Mouse (Mus musculus) embryonic stem cell, embryonic (primary cell): Measurements from ENCODE around the gene Fcgr1.

Experiments
- CTCF ChIA-PET, 4 experiments: fragments of 300-600 bp in 2 of 4; fragments of 350-600 bp in 2 of 4; sonication (Branson Sonifier 250); formaldehyde crosslinking; loops; one replicate each; lab custom pipeline; 2022; ENCODE audit warnings: inconsistent platforms in 2 of 4; lab: Charles Lee
- POLR2A ChIA-PET, 4 experiments: fragments of 300-600 bp in 2 of 4; fragments of 350-600 bp in 2 of 4; sonication (Branson Sonifier 250); formaldehyde crosslinking; loops; one replicate each; lab custom pipeline; 2022; ENCODE audit warnings: antibody characterized with exemption in 4 of 4, inconsistent platforms in 1 of 4; lab: Charles Lee

The Fcgr1 gene

DNA sequence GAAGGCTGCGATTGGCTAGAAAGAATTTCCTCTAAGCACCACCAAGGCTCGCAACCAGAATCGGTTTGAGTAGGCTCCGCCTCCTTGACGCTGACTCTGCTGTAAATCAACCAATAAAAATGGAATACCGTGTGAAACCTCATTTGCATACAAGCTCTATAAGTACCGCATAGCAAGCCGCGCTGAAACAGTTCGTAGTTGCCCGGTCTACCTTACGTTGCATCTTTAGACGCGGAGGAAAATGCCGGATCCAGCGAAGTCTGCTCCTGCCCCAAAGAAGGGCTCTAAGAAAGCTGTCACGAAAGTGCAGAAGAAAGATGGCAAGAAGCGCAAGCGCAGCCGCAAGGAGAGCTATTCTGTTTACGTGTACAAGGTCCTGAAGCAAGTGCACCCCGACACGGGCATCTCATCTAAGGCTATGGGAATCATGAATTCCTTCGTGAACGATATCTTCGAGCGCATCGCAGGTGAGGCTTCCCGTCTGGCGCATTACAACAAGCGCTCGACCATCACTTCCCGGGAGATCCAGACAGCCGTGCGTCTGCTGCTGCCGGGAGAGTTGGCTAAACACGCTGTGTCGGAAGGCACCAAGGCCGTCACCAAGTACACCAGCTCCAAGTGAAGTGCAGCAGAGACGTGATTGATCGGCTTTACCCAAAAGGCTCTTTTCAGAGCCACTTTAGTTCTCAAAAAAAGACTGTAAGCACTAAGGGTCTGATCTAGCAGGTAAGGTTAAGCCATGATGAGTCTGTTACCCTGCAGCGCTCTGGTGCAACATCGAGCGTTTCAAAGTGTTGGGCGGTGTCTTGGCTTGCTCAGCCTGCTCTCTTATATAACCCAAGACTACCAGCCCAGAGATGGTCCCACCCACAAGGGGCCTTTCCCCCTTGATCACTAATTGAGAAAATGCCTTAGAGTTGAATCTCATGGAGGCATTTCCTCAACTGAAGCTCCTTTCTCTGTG is 24.0 kb downstream of the Fcgr1 start, which contains the start of gene Hist2h2bb:
Gene Hist2h2bb, plus strand, starts transcription at position 242 of the 964 bp plus-strand sequence.
- ChIA-PET CTCF (interaction anchor here (0.5 to 3.3 kb wide), 10 partner anchors 8 to 310 kb away, joined by 3 to 55 read pairs (median 6); partner anchors contain the start of genes Bola1 (in 1 of the 4) and Hist2h2ab (in 1 of the 4)), POLR2A (interaction anchor here (0.5 to 5.5 kb wide), 209 partner anchors 8 to 1254 kb away, joined by 3 to 196 read pairs (median 4); partner anchors contain the start of genes Bola1 (in 4 of the 4), Hist2h2ab (in 4 of the 4), Hist2h2ac (in 4 of the 4) and Hist2h2be (in 4 of the 4))

DNA sequence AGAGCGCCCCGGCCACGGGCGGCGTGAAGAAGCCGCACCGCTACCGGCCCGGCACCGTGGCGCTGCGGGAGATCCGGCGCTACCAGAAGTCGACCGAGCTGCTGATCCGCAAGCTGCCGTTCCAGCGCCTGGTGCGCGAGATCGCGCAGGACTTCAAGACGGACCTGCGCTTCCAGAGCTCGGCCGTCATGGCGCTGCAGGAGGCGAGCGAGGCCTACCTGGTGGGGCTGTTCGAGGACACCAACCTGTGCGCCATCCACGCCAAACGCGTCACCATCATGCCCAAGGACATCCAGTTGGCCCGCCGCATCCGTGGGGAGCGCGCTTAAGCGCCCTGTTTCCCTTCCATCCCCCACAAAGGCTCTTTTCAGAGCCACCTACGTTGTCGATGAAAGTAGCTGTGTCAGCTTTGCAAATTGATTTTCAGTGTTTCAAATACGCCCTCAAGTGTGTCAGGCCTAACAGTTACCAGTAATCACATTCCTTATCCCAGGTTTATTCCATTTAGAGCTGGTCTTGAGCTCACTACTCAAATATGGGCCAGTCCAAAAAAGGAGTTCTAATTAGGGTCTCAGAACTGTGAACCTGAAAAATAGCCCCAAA is 24.9 kb downstream of the Fcgr1 start:
- POLR2A ChIA-PET: interaction anchor here (0.6 to 5.5 kb wide), 191 partner anchors 9 to 1253 kb away, joined by 3 to 196 read pairs (median 5); partner anchors contain the start of genes Bola1 (in 4 of the 4), Hist2h2ab (in 4 of the 4), Hist2h2ac (in 4 of the 4) and Hist2h2be (in 4 of the 4)
- CTCF ChIA-PET: interaction anchor here (0.5 to 3.3 kb wide), 9 partner anchors 9 to 203 kb away, joined by 3 to 55 read pairs (median 6); partner anchors contain the start of genes Bola1 (in 1 of the 4) and Hist2h2ab (in 1 of the 4)

DNA sequence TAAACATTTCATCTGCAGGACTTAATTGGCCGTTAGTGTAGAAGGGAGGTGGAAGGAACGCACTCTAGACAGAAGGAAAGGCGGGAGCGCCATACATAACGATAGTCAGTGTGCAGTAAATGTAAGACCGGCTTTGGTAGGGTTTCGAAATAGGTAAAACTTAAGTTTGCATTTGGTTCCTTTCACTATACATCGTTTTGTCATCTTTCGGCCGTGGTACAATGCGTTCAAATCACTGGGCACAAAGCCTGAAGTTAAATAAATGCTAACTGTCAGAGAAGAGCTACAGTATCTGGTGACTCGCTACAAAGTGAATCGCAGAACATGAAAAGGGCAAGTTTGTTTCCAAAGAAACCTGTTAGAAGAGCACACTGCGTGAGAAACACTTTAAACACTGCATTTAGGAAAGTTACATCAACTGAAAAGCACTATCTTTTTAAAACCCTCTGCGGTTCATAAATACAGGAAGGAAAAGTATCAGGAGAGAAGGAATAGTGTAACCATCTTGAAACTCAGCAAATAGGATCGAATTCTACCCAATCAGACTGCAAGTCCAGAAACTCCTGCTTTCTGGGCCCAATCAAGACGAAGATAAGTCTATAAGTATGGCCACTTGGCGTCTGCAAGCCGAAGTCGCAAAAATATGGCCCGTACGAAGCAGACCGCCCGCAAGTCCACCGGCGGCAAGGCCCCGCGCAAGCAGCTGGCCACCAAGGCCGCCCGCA is 25.6 kb downstream of the Fcgr1 start, which contains the start of gene Hist2h3b:
Gene Hist2h3b, plus strand, starts transcription at position 604 of the 725 bp plus-strand sequence.
- ChIA-PET POLR2A (interaction anchor here (0.5 to 5.5 kb wide), 76 partner anchors 9 to 333 kb away, joined by 3 to 196 read pairs (median 8); partner anchors contain the start of genes Bola1 (in 4 of the 4), Hist2h2ab (in 4 of the 4), Hist2h2aa1 (in 3 of the 4) and Hist2h2ac (in 3 of the 4)), CTCF (interaction anchor here in 3 of 4 experiments (1.0 to 3.3 kb wide), 4 partner anchors 10 to 202 kb away, joined by 3 to 55 read pairs (median 12); no protein-coding TSS in a partner anchor)

DNA sequence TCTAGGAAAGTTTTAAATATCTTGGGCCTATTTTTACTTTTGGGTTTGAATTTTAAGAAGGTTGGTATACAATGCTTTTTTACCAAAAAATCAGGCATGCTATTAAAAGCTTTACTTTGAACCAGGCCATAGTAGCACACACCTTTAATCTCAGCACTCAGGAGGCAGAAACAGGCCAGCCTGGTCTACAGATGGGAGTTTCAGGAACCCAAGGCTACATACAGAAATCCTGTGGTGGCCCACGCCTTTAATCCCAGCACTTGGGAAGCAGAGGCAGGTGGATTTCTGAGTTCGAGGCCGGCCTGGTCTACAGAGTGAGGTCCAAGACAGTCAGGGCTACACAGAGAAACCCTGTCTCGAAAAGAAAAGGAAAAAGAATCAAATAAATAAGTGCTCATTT is 26.2 kb downstream of the Fcgr1 start:
- POLR2A ChIA-PET: interaction anchor here (0.5 to 5.5 kb wide), 27 partner anchors 9 to 309 kb away, joined by 3 to 196 read pairs (median 22); partner anchors contain the start of genes Bola1 (in 4 of the 4), Hist2h2ab (in 4 of the 4), Hist2h2ac (in 3 of the 4) and Hist2h2be (in 3 of the 4)
- CTCF ChIA-PET: interaction anchor here in 3 of 4 experiments (1.0 to 3.3 kb wide), 4 partner anchors 10 to 201 kb away, joined by 3 to 55 read pairs (median 12); no protein-coding TSS in a partner anchor

DNA sequence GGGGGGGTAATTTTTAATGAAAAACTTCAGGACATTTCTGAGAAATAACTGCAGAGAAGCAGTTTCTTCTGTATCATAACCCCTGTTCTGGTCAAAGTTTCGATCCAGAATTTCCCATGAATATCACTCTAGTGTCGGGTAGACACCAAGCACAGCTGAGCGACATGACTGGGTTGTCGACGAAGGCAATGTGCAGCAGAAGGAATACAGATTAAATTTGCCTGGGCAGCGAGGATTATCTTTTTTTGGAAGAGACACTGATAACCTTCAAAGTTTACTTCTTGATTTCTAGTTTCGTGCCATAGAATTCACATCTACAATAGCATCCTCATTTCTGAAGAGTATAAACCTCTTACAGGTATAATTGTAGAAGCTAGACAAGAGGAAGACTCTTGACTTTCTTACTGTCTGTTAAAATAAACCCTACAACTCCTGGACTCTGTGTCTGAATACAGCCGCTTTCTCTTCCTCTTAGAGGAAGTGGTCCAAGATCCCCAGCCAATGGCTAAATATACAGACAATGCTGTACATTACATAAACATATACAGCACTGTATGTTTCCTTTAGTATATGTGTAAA is 27.5 kb downstream of the Fcgr1 start:
- ChIA-PET POLR2A (interaction anchor here in 3 of 4 experiments (0.5 to 5.5 kb wide), 13 partner anchors 12 to 1481 kb away, joined by 3 to 151 read pairs (median 5); partner anchors contain the start of genes Hist2h2ac (in 1 of the 3) and Hist2h2be (in 1 of the 3)), CTCF (no interaction called here)

DNA sequence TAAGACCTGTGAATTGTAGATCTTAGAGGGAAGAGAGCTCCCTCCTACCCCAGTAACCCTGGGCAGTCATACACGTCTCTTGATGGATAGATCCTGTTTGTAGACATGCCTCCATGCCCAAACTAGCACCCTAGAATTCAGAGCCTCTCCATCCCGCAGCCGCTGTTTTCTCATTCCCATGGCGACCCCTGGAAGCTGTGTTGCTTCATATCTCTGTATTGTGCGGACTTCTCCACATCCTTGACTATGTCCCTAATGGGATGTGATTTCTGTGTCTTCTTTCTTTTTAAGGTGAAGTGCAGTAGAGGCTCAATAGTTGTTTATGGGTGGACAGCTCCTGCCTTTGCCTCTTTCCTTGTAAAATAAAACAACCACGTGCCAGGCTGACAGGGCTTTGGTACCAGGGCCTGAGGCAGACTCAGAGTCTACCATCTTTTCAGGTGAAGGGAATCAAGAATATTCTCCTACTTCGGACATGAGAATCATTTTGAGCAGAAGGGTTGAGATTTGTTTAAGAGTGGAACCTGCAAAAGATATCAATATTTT is 29.3 kb downstream of the Fcgr1 start:
- ChIA-PET CTCF (interaction anchor here in 3 of 4 experiments (0.6 to 1.0 kb wide), 4 partner anchors 13 to 1673 kb away, joined by 3 read pairs; no protein-coding TSS in a partner anchor), POLR2A (interaction anchor here (0.9 to 3.9 kb wide), 26 partner anchors 10 to 276 kb away, joined by 3 to 137 read pairs (median 30); partner anchors contain the start of genes Bola1 (in 4 of the 4), Hist2h2ab (in 4 of the 4), Hist2h2aa1 (in 3 of the 4) and Hist2h2ac (in 3 of the 4))

DNA sequence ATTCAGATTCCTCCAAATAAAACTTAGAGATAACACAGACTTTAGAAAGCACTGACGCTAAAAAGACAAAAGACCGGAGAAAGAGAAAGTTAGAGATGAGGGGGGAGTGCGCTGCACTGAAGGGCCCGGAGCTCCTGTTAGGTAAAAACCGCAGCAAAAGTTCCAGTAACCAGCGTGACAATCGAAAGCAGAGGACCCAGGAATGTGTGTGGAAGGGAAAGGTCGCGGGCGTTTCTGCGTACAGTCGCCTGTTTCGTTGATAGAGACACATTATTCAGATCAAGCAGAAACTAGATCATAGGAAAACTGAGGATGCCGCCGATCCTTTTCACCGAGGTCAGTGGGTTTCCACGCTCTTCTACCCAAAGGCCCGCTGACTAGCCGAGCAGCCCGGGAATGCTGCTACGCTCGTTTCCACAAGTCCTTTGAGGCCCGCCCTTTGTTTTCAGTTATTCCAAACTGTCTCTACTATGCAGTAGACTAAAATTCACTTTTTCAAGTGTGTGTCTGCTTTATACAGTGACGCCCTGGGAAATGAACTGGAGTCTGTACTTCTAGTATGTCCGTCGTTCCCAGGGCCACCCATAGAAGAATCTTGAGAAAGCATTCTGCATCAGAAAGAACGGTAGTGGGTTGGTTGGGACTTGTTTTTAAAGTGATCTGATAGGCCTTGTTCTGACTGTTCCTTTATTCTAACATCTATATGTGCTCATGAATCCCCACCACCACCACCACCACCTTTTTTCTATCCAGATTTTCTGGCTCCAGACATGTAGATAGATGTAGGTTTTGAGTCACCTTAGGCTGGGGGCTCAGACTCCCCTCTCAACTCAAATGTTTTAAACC is 30.0 kb downstream of the Fcgr1 start:
- ChIA-PET CTCF (interaction anchor here (0.6 to 2.9 kb wide), 15 partner anchors 14 to 1672 kb away, joined by 3 to 28 read pairs (median 3); partner anchors contain the start of genes Bola1 (in 2 of the 4) and Hist2h2ab (in 2 of the 4)), POLR2A (interaction anchor here (0.6 to 3.9 kb wide), 96 partner anchors 9 to 612 kb away, joined by 3 to 137 read pairs (median 4); partner anchors contain the start of genes Bola1 (in 4 of the 4), Hist2h2aa2 (in 4 of the 4), Hist2h2ab (in 4 of the 4) and Hist2h2ac (in 4 of the 4))

DNA sequence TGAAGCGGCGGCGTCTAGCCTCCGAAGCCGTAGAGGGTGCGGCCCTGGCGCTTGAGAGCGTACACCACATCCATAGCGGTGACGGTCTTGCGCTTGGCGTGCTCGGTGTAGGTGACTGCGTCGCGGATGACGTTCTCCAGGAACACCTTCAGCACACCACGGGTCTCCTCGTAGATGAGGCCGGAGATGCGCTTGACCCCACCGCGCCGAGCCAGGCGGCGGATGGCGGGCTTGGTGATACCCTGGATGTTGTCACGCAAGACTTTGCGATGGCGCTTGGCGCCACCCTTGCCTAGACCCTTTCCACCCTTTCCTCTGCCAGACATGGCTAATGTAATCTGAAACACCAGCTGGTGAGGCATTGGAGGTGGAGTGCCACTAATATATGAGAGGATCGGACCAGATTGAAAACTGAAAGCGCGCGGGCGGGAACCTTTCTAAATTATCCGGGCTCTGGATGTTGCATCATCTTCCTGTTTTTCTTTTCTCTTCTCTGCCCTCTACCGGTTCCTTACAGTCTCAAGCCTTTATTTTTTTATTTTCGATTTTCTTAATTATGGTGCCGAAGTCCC is 30.7 kb downstream of the Fcgr1 start, which contains the start of gene Hist2h4:
Gene Hist2h4, minus strand, starts transcription at position 333 of the 572 bp plus-strand sequence.
- ChIA-PET CTCF (interaction anchor here (0.6 to 2.9 kb wide), 14 partner anchors 15 to 240 kb away, joined by 3 to 28 read pairs (median 4); partner anchors contain the start of genes Bola1 (in 2 of the 4) and Hist2h2ab (in 2 of the 4)), POLR2A (interaction anchor here (0.6 to 3.9 kb wide), 112 partner anchors 9 to 1177 kb away, joined by 3 to 137 read pairs (median 4); partner anchors contain the start of genes Bola1 (in 4 of the 4), Hist2h2aa2 (in 4 of the 4), Hist2h2ab (in 4 of the 4) and Hist2h2ac (in 4 of the 4))

DNA sequence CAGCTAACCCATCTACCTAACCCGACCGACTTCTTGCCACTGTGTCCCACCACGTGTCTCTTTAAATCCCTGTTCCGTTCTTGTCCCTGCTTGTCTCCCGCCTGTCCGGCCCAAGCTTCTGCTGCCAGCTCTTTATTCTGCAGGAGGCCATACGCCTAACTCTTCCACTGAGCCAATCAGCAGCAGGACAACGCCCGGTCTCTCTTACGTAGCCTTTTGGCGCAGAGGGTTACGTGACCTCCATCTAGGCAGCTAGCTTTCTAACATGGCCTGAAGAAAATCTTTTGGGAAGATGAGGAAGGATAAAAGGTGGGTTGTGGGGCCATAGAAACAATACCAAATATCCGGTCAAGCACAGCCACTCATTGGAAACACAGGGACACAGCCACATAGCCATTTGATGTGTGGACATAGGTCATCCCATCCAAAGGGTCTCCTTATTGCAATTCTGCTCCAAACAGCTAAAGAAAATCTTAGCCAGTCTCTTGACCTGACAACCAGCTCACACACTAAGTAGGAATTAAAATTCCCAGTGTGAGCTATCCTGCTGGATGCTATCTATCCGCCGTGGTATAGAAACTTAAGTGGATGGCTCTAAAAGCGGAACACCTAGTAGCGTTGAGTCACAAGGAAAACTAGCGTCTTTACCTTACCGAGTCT is 31.4 kb downstream of the Fcgr1 start:
- POLR2A ChIA-PET: interaction anchor here (0.5 to 3.9 kb wide), 153 partner anchors 8 to 1176 kb away, joined by 3 to 137 read pairs (median 4); partner anchors contain the start of genes Bola1 (in 4 of the 4), Hist2h2aa2 (in 4 of the 4), Hist2h2ab (in 4 of the 4) and Hist2h2ac (in 4 of the 4)
- CTCF ChIA-PET: interaction anchor here (0.5 to 2.9 kb wide), 20 partner anchors 13 to 297 kb away, joined by 3 to 28 read pairs (median 4); partner anchors contain the start of genes Bola1 (in 1 of the 4) and Hist2h2ab (in 1 of the 4)

DNA sequence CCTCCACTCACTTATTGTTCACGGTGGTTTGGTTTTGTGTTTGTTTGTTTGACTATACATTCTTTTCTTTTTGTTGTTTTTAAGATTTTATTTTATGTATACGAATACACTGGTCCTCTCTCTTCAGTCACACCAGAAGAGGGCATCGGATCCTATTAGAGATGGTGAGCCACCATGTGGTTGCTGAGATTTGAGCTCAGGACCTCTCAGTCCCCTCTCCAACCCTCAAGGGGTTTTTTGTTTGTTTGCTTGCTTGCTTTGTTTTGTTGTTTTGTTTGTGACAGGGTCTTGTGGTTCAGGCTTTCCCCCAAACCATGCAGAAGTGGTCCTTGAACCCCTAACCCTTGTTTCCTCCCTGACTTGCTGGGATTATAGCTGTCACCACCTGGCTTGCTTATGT is 32.1 kb downstream of the Fcgr1 start:
- ChIA-PET POLR2A (interaction anchor here (0.5 to 3.9 kb wide), 116 partner anchors 7 to 1045 kb away, joined by 3 to 137 read pairs (median 5); partner anchors contain the start of genes Bola1 (in 4 of the 4), Hist2h2aa2 (in 4 of the 4), Hist2h2ab (in 4 of the 4) and Hist2h2ac (in 4 of the 4)), CTCF (interaction anchor here (0.5 to 2.9 kb wide), 12 partner anchors 13 to 296 kb away, joined by 3 to 28 read pairs (median 5); no protein-coding TSS in a partner anchor)

DNA sequence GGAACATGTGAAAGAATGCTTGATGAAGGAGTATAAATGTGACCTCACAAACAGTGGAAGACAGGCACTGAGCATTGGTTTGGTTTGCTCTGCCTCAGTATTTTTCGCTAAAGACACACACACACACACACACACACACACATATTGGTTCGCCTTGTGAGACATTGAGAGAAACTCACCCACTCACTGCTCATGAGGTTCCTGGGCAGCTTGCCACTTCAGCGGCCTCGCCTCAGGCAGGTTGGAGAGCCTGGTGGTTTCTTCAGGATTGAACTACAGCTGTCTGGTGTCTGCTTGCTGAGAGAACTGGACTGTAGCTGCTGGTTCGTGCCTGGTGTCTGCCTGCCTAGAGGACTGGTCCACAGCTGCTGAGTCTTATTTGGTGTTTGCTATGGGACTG is 33.5 kb downstream of the Fcgr1 start:
- ChIA-PET POLR2A (interaction anchor here in 3 of 4 experiments (0.6 to 12.7 kb wide), 18 partner anchors 8 to 169 kb away, joined by 3 to 151 read pairs (median 6); partner anchors contain the start of genes Bola1 (in 2 of the 3), Hist2h2ab (in 2 of the 3), Hist2h2ac (in 2 of the 3) and Hist2h2bb (in 2 of the 3)), CTCF (no interaction called here)

DNA sequence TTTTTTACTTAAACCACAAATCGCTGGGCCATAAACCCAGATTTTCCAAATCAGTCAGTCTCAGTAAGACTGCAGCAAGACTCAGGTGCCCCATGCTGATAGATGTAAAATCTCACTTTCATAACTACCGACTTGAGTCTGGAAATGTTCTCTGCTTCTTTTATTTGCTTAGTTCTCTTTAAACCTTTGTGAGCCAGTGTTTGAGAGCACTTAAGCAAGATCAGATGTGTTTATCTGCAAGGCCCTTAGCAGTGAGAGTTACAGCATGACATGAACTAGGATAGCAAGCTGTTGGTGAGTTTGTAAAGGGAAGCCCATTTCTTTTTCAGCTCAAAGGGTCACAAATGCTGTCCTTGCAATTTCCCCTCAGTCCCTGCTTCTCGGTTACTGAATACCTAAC is 36.6 kb downstream of the Fcgr1 start:
- CTCF ChIA-PET: no interaction called here

More for the DNA sequence above, 36.6 kb downstream of the Fcgr1 start:
- POLR2A ChIA-PET: interaction anchor here in 3 of 4 experiments (0.7 to 12.7 kb wide), 15 partner anchors 8 to 691 kb away, joined by 3 to 151 read pairs (median 6); partner anchors contain the start of genes Hist2h2ac (in 2 of the 3), Hist2h2bb (in 2 of the 3), Hist2h2be (in 2 of the 3) and Hist2h3b (in 2 of the 3)
